Mouse (Mus musculus) olfactory bulb, adult 2 months (tissue): ENCODE results near the gene Brd3os. TPM values are rescaled to one million over a fixed set of nuclear protein-coding genes. Genes with fewer than 3 reads are reported as not detected.

Source experiments
- H3K27ac ChIP-seq: fragments of 200-500 bp; 2 replicates; pipeline ENCODE4 v1.5.1; 2012; ENCODE audit warnings: low read depth, low read length; ENCODE audit not compliant: insufficient read depth
- H3K4me1 ChIP-seq: fragments of 200-500 bp; 2 replicates; pipeline ENCODE4 v1.6.1; 2012; ENCODE audit warnings: low read length; ENCODE audit not compliant: control insufficient read depth, insufficient read depth
- H3K4me3 ChIP-seq: fragments of 200-500 bp; 2 replicates; pipeline ENCODE4 v1.5.1; 2012; ENCODE audit warnings: mild to moderate bottlenecking, low read depth, low read length, moderate library complexity; ENCODE audit not compliant: insufficient read depth
- CTCF ChIP-seq: fragments of 200-500 bp; IDR thresholded peaks from 2 replicates; pipeline ENCODE4 v1.5.1; 2012; ENCODE audit warnings: low read depth, mild to moderate bottlenecking, low read length, moderate library complexity; ENCODE audit not compliant: insufficient read depth
- POLR2A ChIP-seq: fragments of 200-500 bp; IDR thresholded peaks from 2 replicates; pipeline ENCODE4 v1.6.1; 2012; ENCODE audit warnings: mild to moderate bottlenecking, low read depth, low read length, moderate library complexity; ENCODE audit not compliant: insufficient read depth
- WGBS: fragments of 180-500 bp; shearing (Covaris S2); methylation state at CpG from one replicate; pipeline ENCODE4 v1.1.7; 2018; 5-methylcytosine and 5-hydroxymethylcytosine counted together
- polyA plus RNA-seq: library from polyadenylated mRNA; stranded (reverse); fragments of >200 nt; gene quantifications from 2 replicates; pipeline ENCODE4 v1.2.4, GENCODE M21; 2012; ENCODE audit warnings: low replicate concordance; ENCODE audit not compliant: missing spikeins, insufficient read depth, insufficient read length

The Brd3os gene
- polyA plus RNA-seq, 1 experiment: not detected

DNA sequence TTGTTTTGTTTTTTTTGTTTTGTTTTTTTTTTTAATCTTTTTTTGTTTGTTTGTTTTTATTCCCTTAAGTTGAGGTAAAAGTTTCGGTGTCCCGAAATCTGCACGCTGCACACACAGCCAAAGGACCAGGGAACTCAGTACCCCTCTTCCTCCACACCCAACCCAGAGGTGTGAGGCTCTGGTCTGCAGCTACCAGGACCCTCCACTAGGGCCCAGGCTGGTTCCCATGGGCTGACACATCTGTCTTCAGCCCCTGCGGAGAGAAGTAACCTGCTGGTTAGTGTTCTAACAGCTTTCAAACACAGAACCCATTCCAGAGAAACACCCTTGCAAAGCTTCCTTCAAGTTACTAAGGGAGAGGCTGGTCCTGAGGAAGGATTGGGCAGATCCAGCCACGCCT is 5.7 kb downstream of the Brd3os start:
- 90% methylated on average over 5 of the region's 5 CpGs for WGBS
- Histone ChIP-seq H3K4me1 (peaks cover 13% of the 10 kb centered on the region), H3K27ac (no peak overlapping the region), H3K4me3 (no peak overlapping the region)
- TF ChIP-seq POLR2A (no peak), CTCF (no peak; the same call in 1 of the 2 replicates)

DNA sequence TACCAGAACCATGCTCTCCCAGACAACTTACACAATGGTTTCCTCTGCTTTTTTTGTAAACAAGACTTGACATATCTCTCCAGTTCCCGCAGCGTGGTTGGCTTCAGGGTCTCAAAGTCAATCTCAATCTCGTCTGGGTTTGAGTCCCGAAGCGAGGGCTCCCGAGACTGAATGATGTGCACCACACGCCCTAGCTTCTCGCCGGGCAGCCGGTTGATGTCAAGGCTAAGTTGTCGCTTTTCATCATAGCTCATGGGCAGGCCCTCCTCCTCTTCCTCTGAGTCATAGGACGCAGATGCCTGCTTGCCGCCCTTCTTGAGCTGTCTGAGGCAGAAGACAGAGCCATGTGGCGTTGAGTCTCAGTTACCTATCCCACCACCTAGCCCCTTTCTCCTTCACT is 8.1 kb downstream of the Brd3os start:
- H3K4me1 ChIP-seq: peaks cover 6% of the 10 kb centered on the region; the same call in 1 of the 2 replicates
- 69% methylated on average over 14 of the region's 14 CpGs for WGBS
- no peak overlapping the region for H3K27ac ChIP-seq
- no peak overlapping the region for H3K4me3 ChIP-seq
- TF ChIP-seq POLR2A (no peak), CTCF (no peak)

DNA sequence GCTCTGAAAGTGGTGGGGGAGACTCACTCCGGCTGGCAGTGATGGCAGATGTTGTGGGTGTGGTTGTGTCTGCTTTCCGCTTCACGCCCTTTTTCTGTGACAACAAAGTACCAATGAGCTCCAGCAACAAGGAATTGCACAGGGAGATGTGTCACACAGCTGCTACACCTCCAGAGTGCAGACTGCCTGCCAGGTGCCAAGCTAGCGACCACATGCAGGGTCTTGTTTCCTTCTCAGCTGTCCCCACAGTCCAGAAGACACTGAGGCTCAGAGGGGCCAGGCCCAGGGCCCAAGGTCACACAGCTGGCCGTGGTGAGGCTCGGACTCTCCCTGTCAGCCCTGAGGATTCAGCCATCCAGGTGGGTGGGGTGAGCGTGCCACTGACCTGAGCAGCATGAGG is 17.6 kb downstream of the Brd3os start:
- H3K4me3 ChIP-seq: no peak overlapping the region
- no peak overlapping the region for H3K27ac ChIP-seq
- TF ChIP-seq CTCF (no peak), POLR2A (no peak)
- peaks cover 19% of the 10 kb centered on the region for H3K4me1 ChIP-seq
- WGBS: 67% methylated on average over 7 of the region's 7 CpGs

DNA sequence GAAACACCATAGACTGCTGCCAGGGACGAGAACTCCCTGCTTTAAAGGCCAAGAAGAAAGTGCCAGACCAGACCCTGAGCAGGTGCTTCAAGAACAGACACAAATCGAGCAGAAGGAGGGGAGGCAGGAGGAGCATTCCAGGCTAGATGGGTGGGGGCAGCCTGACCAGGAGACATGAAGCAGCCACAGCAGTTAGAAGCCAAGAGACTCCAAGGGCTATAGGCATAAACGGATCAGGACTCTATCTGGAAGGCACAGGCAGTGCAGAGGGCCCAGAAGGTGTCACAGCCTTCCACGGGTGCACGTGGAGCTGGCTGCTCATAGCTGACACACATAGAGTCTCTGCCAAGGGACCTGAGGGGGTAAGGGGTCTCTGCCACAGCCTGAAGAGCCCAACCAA is 18.0 kb downstream of the Brd3os start:
- peaks cover 20% of the 10 kb centered on the region for H3K4me1 ChIP-seq
- no peak for TF ChIP-seq CTCF
- no peak for TF ChIP-seq POLR2A
- no peak overlapping the region for H3K27ac ChIP-seq
- 83% methylated on average over 5 of the region's 5 CpGs for WGBS
- H3K4me3 ChIP-seq: no peak overlapping the region

DNA sequence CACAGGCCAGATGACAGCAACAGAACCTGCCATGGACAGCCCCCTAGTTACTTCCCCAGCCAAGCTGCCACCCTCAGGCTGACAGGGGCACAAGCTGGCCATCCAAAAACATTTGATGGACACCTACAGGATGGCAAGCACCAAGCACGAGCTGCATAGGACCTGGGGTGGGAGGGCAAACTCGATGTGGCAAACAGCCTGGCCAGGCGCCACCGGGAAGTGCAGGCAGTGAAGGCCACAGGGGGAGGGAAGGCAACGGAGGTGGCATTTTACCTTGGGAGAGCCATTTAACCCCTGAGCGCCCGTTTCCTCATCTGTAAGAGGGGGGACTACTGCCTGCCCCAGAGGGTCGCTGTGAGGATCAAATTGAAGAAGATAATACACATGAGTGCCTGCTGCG is 18.5 kb downstream of the Brd3os start:
- no peak for TF ChIP-seq CTCF
- TF ChIP-seq POLR2A: no peak
- Histone ChIP-seq H3K27ac (no peak overlapping the region), H3K4me3 (no peak overlapping the region), H3K4me1 (peaks cover 20% of the 10 kb centered on the region)
- WGBS: 56% methylated on average over 9 of the region's 9 CpGs

DNA sequence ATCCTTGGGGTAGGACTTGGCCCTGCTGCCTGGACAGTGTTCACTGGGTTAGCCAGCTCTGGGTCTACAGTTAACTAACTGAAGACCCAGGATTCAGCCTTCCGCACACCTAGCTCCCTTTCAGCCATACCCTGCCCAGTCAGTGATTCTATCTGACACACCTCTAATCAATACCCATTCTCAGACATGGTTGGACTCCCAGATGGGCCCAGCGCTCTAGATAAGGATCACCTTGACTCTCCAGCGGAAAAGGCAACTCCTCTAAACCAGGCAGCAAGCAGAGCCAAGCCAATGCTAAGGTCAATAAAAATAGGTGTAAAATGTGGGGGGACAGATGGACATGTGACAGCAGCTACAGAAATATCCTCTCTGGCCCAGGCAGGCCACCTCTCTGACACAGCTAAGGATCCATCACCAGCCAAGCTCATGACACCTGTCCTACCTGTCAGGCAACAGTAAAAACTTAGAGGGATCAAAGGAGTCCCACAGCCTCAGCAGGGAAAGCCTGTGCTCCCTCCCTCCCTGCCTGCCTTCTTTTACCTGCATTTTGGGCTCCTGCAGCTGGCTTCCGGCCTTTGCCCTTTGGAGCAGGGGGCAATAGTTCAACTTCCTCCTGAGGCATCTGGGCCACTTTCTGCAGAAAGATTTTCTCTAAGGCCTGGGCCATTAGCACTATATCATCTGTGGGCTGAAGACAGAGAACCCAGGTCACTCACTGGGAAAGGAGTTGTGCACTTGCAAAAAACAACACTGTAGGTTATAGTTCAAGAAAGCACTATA is 19.9 kb downstream of the Brd3os start:
- H3K4me3 ChIP-seq: no peak overlapping the region
- TF ChIP-seq CTCF: no peak
- TF ChIP-seq POLR2A: no peak
- peaks cover 25% of the 10 kb centered on the region for H3K4me1 ChIP-seq
- 93% methylated on average over 4 of the region's 4 CpGs for WGBS
- no peak overlapping the region for H3K27ac ChIP-seq

DNA sequence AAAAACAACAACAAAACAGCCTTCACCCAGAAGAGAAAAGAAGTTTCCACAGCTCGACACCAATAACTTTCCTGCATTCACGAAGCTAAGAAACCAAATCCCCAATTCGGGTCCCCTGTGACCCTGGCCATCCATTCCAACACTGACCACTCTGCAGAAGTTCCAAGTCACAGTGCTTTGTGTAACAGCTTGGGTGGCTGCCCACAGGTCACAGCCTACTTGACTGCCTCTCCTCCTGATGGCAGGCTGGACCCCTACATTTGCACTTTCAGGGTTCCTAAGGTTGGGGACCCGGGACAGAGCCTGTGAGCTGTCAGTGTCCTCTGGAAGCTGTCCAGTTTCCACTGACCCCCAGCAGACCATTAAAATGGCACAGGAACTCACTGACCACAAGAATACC is 20.8 kb downstream of the Brd3os start:
- WGBS: 83% methylated on average over 4 of the region's 4 CpGs
- no peak for TF ChIP-seq CTCF
- no peak for TF ChIP-seq POLR2A
- H3K4me3 ChIP-seq: no peak overlapping the region
- peaks cover 31% of the 10 kb centered on the region for H3K4me1 ChIP-seq
- H3K27ac ChIP-seq: no peak overlapping the region

DNA sequence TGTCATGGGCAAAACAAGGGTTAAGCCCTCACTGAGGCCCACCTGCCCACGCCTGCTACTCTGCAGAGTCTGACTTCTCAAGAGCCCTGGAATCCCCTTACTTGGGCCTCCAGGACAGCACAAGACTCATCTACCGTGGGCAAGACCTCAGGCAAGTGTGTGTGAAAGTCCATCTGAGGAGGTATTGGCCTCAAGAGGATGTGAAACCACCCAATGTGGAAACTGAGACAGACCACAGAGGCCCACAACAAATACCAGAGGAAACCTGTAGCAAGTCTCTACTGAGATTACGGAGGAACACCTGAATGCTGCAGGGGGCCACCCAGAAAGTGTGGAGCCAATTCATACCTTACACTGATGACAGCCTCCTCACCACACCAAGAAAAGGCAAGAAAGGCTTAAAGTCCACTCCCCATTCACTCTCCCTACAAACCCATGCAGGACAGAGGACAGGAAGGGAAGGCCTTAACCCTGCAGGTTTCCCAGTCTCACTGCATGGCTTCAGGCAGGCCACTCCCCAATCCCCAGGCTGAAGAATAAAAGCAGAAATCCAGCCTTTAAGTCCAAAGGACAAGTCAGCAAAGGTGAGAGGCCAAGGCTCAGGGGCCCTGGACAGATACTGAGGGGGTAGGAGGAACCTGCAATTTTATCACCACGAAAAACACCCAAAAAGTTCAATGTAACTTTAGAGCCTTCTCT is 27.3 kb downstream of the Brd3os start:
- 82% methylated on average over 4 of the region's 4 CpGs for WGBS
- Histone ChIP-seq H3K4me3 (no peak overlapping the region), H3K4me1 (peaks cover 64% of the 10 kb centered on the region), H3K27ac (no peak overlapping the region)
- TF ChIP-seq CTCF: no peak
- TF ChIP-seq POLR2A: no peak

DNA sequence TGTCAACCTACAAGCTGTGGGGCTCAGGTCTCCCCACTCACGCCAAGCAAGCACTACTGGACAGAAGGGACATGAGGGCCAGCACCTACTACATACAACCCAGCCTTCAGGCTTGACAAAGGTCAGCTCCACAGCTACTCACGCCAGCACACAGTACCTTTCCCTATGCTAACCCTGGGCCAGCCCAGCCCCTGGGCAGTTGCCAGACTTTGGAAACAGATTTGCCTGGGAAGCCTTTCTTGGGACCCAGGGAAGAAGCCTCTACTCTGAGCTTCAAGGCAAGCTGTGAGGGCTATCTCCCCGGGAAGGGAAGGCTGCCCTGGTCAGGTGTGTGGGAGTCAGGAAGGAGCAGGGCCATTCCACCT is 27.8 kb downstream of the Brd3os start:
- no peak for TF ChIP-seq CTCF
- TF ChIP-seq POLR2A: no peak
- Histone ChIP-seq H3K4me1 (peaks cover 62% of the 10 kb centered on the region), H3K27ac (no peak overlapping the region), H3K4me3 (no peak overlapping the region)
- 64% methylated on average over 3 of the region's 3 CpGs for WGBS

DNA sequence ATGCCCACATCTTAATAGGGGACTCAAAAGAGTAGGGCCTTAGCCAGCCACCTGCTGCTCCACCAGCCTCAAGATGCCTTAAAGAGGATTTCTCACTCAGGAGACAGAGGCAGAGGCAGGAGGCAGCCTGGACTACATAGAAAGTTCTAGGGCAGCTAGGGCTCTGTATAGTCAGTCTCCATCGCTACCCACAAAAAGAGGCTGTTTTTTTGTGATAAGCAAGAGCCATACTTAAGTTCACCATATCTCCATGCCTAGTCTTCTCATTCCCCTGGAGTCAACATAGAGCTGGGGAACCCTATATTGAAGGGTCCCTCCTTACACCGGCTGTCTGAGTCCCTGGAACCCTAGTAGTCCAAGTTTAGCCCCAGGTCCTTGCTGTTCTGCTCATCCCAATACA is 28.4 kb downstream of the Brd3os start:
- H3K4me3 ChIP-seq: no peak overlapping the region
- peaks cover 62% of the 10 kb centered on the region for H3K4me1 ChIP-seq
- 92% methylated on average over 2 of the region's 2 CpGs for WGBS
- TF ChIP-seq CTCF (no peak), POLR2A (no peak)
- H3K27ac ChIP-seq: no peak overlapping the region
